Mouse (Mus musculus): Measurements from ENCODE around the gene Tnfsf11. TPM values are rescaled to one million over a fixed set of nuclear protein-coding genes. Genes with fewer than 3 reads are reported as not detected.

The Tnfsf11 gene
- polyA plus RNA-seq, 1 experiment from 2014 or later = 0.26 TPM

GRCm38 (mm10) chr14:78254017-78254416, 53.8 kb downstream of the Tnfsf11 start:
- no peaks in the 10 kb centered on the region for H3K36me3 ChIP-seq (ENCODE audit: control insufficient read depth, insufficient read depth)
- no peak overlapping the region for H3K9ac ChIP-seq (ENCODE audit: low read depth, low read length)
- no peak for ATAC-seq
- no peak overlapping the region for H3K4me2 ChIP-seq (replicated peaks; ENCODE audit: low read depth)
- no peak for TF ChIP-seq CTCF (IDR thresholded peaks at IDR 0.05; ENCODE audit: low read depth)
- no peaks in the 10 kb centered on the region for H3K9me3 ChIP-seq (ENCODE audit: control insufficient read depth)
- no peak overlapping the region for H3K4me3 ChIP-seq (ENCODE audit: low read depth, low read length)
- H3K4me1 ChIP-seq (replicated peaks; ENCODE audit: control insufficient read depth, insufficient read depth, low read length) = no peaks in the 10 kb centered on the region
- H3K27ac ChIP-seq (ENCODE audit: low read depth, low read length) = no peak overlapping the region
- no peaks in the 10 kb centered on the region for H3K27me3 ChIP-seq (replicated peaks; ENCODE audit: control insufficient read depth, insufficient read depth, low read length)
- WGBS = 87% methylated on average over 7 of the region's 7 CpGs

- 93% methylated on average over 5 of the region's 5 CpGs for WGBS
- H3K9me3 ChIP-seq (ENCODE audit: control insufficient read depth) = no peaks in the 10 kb centered on the region
- H3K36me3 ChIP-seq (ENCODE audit: control insufficient read depth, insufficient read depth) = no peaks in the 10 kb centered on the region
- ATAC-seq = no peak
- H3K27ac ChIP-seq (ENCODE audit: low read depth, low read length) = no peak overlapping the region
- H3K4me1 ChIP-seq (replicated peaks; ENCODE audit: control insufficient read depth, insufficient read depth, low read length) = no peaks in the 10 kb centered on the region
- no peak overlapping the region for H3K9ac ChIP-seq (ENCODE audit: low read depth, low read length)
- no peak overlapping the region for H3K4me2 ChIP-seq (replicated peaks; ENCODE audit: low read depth)
- no peak for TF ChIP-seq CTCF (IDR thresholded peaks at IDR 0.05; ENCODE audit: low read depth)
- H3K4me3 ChIP-seq (ENCODE audit: low read depth, low read length) = no peak overlapping the region
- H3K27me3 ChIP-seq (replicated peaks; ENCODE audit: control insufficient read depth, insufficient read depth, low read length) = no peaks in the 10 kb centered on the region
Observed at GRCm38 (mm10) chr14:78246601-78247000, 61.2 kb downstream of the Tnfsf11 start.

- Histone ChIP-seq H3K9ac (ENCODE audit: low read depth, low read length) (no peak overlapping the region), H3K9me3 (ENCODE audit: control insufficient read depth) (no peaks in the 10 kb centered on the region), H3K4me2 (replicated peaks; ENCODE audit: low read depth) (no peak overlapping the region), H3K36me3 (ENCODE audit: control insufficient read depth, insufficient read depth) (no peaks in the 10 kb centered on the region), H3K4me1 (replicated peaks; ENCODE audit: control insufficient read depth, insufficient read depth, low read length) (no peaks in the 10 kb centered on the region), H3K27ac (ENCODE audit: low read depth, low read length) (no peak overlapping the region), H3K4me3 (ENCODE audit: low read depth, low read length) (no peak overlapping the region), H3K27me3 (replicated peaks; ENCODE audit: control insufficient read depth, insufficient read depth, low read length) (no peaks in the 10 kb centered on the region)
- 40% methylated on average over 4 of the region's 4 CpGs for WGBS
- ATAC-seq = no peak
- no peak for TF ChIP-seq CTCF (IDR thresholded peaks at IDR 0.05; ENCODE audit: low read depth)
Observed at GRCm38 (mm10) chr14:78244811-78245210, 63.0 kb downstream of the Tnfsf11 start.

GRCm38 (mm10) chr14:78239346-78239745, 68.5 kb downstream of the Tnfsf11 start:
- no peak for TF ChIP-seq CTCF (IDR thresholded peaks at IDR 0.05; ENCODE audit: low read depth)
- H3K36me3 ChIP-seq (ENCODE audit: control insufficient read depth, insufficient read depth) = no peaks in the 10 kb centered on the region

DNA sequence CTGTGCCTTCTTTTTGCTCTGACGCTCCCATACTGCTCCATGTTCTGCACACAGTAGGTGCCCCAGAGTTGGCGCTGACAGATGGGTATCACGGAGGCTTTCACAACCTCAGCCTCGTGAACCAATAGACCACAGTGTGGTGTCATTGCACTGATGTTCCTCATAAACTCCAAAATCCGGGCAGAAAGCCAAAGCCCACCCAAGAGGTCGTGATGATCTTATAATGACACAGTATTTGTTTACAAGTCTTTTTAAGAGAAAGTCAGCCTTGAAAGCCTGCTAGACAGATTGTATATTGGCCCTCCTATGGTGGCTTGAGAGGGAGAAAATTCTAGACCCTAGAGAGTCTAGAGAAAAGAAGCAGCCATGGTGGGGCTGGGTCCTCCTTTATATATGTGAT, 70.6 kb downstream of the Tnfsf11 start:
- Histone ChIP-seq H3K4me2 (replicated peaks; ENCODE audit: low read depth) (no peak overlapping the region), H3K27ac (ENCODE audit: low read depth, low read length) (no peak overlapping the region), H3K27me3 (replicated peaks; ENCODE audit: control insufficient read depth, insufficient read depth, low read length) (no peaks in the 10 kb centered on the region), H3K36me3 (ENCODE audit: control insufficient read depth, insufficient read depth) (no peaks in the 10 kb centered on the region), H3K9ac (ENCODE audit: low read depth, low read length) (no peak overlapping the region), H3K4me3 (ENCODE audit: low read depth, low read length) (no peak overlapping the region), H3K4me1 (replicated peaks; ENCODE audit: control insufficient read depth, insufficient read depth, low read length) (no peaks in the 10 kb centered on the region), H3K9me3 (ENCODE audit: control insufficient read depth) (no peaks in the 10 kb centered on the region)
- no peak for ATAC-seq
- no peak for TF ChIP-seq CTCF (IDR thresholded peaks at IDR 0.05; ENCODE audit: low read depth)
- 63% methylated on average over 6 of the region's 6 CpGs for WGBS

More at GRCm38 (mm10) chr14:78239346-78239745, 68.5 kb downstream of the Tnfsf11 start:
- WGBS = 85% methylated on average over 6 of the region's 6 CpGs
- H3K4me2 ChIP-seq (replicated peaks; ENCODE audit: low read depth) = no peak overlapping the region
- H3K4me3 ChIP-seq (ENCODE audit: low read depth, low read length) = no peak overlapping the region
- no peak for ATAC-seq
- no peak overlapping the region for H3K9ac ChIP-seq (ENCODE audit: low read depth, low read length)
- H3K27ac ChIP-seq (ENCODE audit: low read depth, low read length) = no peak overlapping the region
- no peaks in the 10 kb centered on the region for H3K9me3 ChIP-seq (ENCODE audit: control insufficient read depth)
- H3K27me3 ChIP-seq (replicated peaks; ENCODE audit: control insufficient read depth, insufficient read depth, low read length) = no peaks in the 10 kb centered on the region
- no peaks in the 10 kb centered on the region for H3K4me1 ChIP-seq (replicated peaks; ENCODE audit: control insufficient read depth, insufficient read depth, low read length)

GRCm38 (mm10) chr14:78236144-78236543, 71.7 kb downstream of the Tnfsf11 start:
- WGBS = 52% methylated on average over 4 of the region's 4 CpGs
- Histone ChIP-seq H3K27ac (ENCODE audit: low read depth, low read length) (no peak overlapping the region), H3K4me2 (replicated peaks; ENCODE audit: low read depth) (no peak overlapping the region), H3K4me3 (ENCODE audit: low read depth, low read length) (no peak overlapping the region), H3K4me1 (replicated peaks; ENCODE audit: control insufficient read depth, insufficient read depth, low read length) (no peaks in the 10 kb centered on the region), H3K9ac (ENCODE audit: low read depth, low read length) (no peak overlapping the region), H3K27me3 (replicated peaks; ENCODE audit: control insufficient read depth, insufficient read depth, low read length) (no peaks in the 10 kb centered on the region), H3K9me3 (ENCODE audit: control insufficient read depth) (no peaks in the 10 kb centered on the region), H3K36me3 (ENCODE audit: control insufficient read depth, insufficient read depth) (no peaks in the 10 kb centered on the region)
- TF ChIP-seq CTCF (IDR thresholded peaks at IDR 0.05; ENCODE audit: low read depth) = no peak
- ATAC-seq = no peak

GRCm38 (mm10) chr14:78235296-78235695, 72.5 kb downstream of the Tnfsf11 start:
- Histone ChIP-seq H3K4me3 (ENCODE audit: low read depth, low read length) (no peak overlapping the region), H3K36me3 (ENCODE audit: control insufficient read depth, insufficient read depth) (no peaks in the 10 kb centered on the region), H3K9ac (ENCODE audit: low read depth, low read length) (no peak overlapping the region), H3K27me3 (replicated peaks; ENCODE audit: control insufficient read depth, insufficient read depth, low read length) (no peaks in the 10 kb centered on the region), H3K9me3 (ENCODE audit: control insufficient read depth) (no peaks in the 10 kb centered on the region), H3K27ac (ENCODE audit: low read depth, low read length) (no peak overlapping the region), H3K4me2 (replicated peaks; ENCODE audit: low read depth) (no peak overlapping the region), H3K4me1 (replicated peaks; ENCODE audit: control insufficient read depth, insufficient read depth, low read length) (no peaks in the 10 kb centered on the region)
- 58% methylated on average over 3 of the region's 3 CpGs for WGBS
- no peak for TF ChIP-seq CTCF (IDR thresholded peaks at IDR 0.05; ENCODE audit: low read depth)
- no peak for ATAC-seq

Measured in intestine, postnatal 0 days (tissue).